Mouse (Mus musculus) G1E (cell line): ENCODE measurements at regions not wholly inside any gene's neighbourhood (a gene's known extent, or its start where the extent isn't known, plus 50 kb on each side); places are given as distances from the start of the nearest gene placed in this dataset.

ENCODE experiments used
- CTCF ChIP-seq: IDR thresholded peaks from 2 replicates; pipeline ENCODE4 v1.5.1; 2012; ENCODE audit warnings: low read depth, low read length, inconsistent platforms, mixed read lengths
- GATA1 ChIP-seq: IDR thresholded peaks from 2 replicates; pipeline ENCODE4 v1.6.1; 2012; ENCODE audit warnings: borderline replicate concordance, low read length, inconsistent platforms, mixed read lengths
- POLR2AphosphoS5 ChIP-seq: IDR thresholded peaks from 2 replicates; pipeline ENCODE4 v1.6.1; 2012; ENCODE audit warnings: low read depth, low read length, inconsistent platforms; ENCODE audit not compliant: insufficient replicate concordance

DNA sequence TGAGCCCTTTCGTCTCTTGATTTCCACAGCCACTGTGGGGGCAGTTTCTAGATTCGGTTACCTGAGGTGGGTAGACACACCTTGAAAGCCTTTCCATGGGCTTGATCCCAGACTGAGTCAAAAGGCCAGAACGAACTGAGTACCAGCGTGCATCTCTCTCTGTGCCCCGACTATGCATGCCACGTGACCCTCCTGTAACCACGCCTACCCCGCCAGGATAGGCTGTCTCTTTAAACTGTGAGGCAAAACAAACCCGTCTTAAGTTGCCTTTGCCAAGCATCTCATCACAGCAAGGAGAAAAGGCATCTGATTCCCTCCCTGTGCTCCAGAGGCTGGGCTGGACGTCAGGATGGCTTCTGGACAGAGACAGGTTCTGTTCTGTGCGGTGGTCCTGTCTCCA, 78.2 kb upstream of the Smad3 start:
- TF ChIP-seq CTCF: no peak
- no peak for TF ChIP-seq POLR2AphosphoS5
- no peak for TF ChIP-seq GATA1
